Mouse (Mus musculus) limb, embryonic 12.5 days (tissue): ENCODE measurements around the gene 1700001P01Rik. TPM values are rescaled to one million over a fixed set of nuclear protein-coding genes. Genes with fewer than 3 reads are reported as not detected.
A peak's percentile ranks its signal among the peaks of the same experiment; 100 is the strongest.
"Not testable (repeated sequence)": the region's sequence is repeated elsewhere in the genome, so short reads cannot be mapped to it uniquely, and the experiment has no call there.

Source experiments
- ATAC-seq: fragments of 200-750 bp; cut with Nextera tagmentation; 2 replicates; pipeline ENCODE4 v1.8.0; 2017; ENCODE audit warnings: low read depth, moderate TSS enrichment; ENCODE audit not compliant: insufficient number of reproducible peaks, insufficient read depth, low FRiP score, low TSS enrichment
- H3K27ac ChIP-seq: fragments of 300-500 bp; sonication (generic); 2 replicates; pipeline ENCODE4 v1.5.1; 2016; ENCODE audit warnings: mild to moderate bottlenecking, moderate library complexity
- H3K27me3 ChIP-seq: fragments of 300-500 bp; sonication (generic); 2 replicates; pipeline ENCODE4 v1.6.1; 2016; ENCODE audit warnings: mild to moderate bottlenecking, moderate library complexity
- H3K36me3 ChIP-seq: fragments of 300-500 bp; sonication (generic); 2 replicates; pipeline ENCODE4 v1.6.1; 2016; ENCODE audit warnings: mild to moderate bottlenecking, moderate library complexity
- H3K4me1 ChIP-seq: fragments of 300-500 bp; sonication (generic); replicated peaks from 2 replicates; pipeline ENCODE4 v1.6.1; 2016
- H3K4me2 ChIP-seq: fragments of 300-500 bp; sonication (generic); 2 replicates; pipeline ENCODE4 v1.6.1; 2016; ENCODE audit warnings: mild to moderate bottlenecking, moderate library complexity
- H3K4me3 ChIP-seq: fragments of 300-500 bp; sonication (generic); replicated peaks from 2 replicates; pipeline ENCODE4 v1.5.1; 2016; ENCODE audit warnings: mild to moderate bottlenecking
- H3K9ac ChIP-seq: fragments of 300-500 bp; sonication (generic); replicated peaks from 2 replicates; pipeline ENCODE4 v1.6.1; 2016; ENCODE audit warnings: mild to moderate bottlenecking, moderate library complexity
- H3K9me3 ChIP-seq: fragments of 300-500 bp; sonication (generic); 2 replicates; pipeline ENCODE4 v1.6.1; 2016; ENCODE audit warnings: mild to moderate bottlenecking, moderate library complexity
- WGBS: fragments of 180-500 bp; shearing (Covaris S2); methylation state at CpG from one replicate; pipeline ENCODE4 v1.1.7; 2016; 5-methylcytosine and 5-hydroxymethylcytosine counted together
- polyA plus RNA-seq: library from polyadenylated mRNA; unstranded; fragments of >200 nt; fragmentation: Nextera tagmentation; extraction: Ambion mirVana; gene quantifications from 2 replicates; pipeline ENCODE4 v1.2.1, GENCODE M21; 2016

Gene 1700001P01Rik
- polyA plus RNA-seq, 1 experiment from 2014 or later = not detected

- WGBS = 40% methylated on average over 9 of the region's 9 CpGs
- H3K27me3 ChIP-seq = no peaks in the 10 kb centered on the region
- peak overlapping the region; percentile 85 for H3K4me2 ChIP-seq
- 0 out of 2 replicates have a peak, but pooled peaks cover 3% of the 10 kb centered on the region for H3K9me3 ChIP-seq
- peak overlapping the region; percentile 83 for H3K4me3 ChIP-seq
- peaks cover 18% of the 10 kb centered on the region for H3K4me1 ChIP-seq
- H3K9ac ChIP-seq = peak overlapping the region; percentile 82
- H3K27ac ChIP-seq = peak overlapping the region; percentile 94; the same call in 1 of the 2 replicates
- peaks cover 28% of the 10 kb centered on the region for H3K36me3 ChIP-seq
- no peak for ATAC-seq
Measured at GRCm38 (mm10) chr11:97743423-97743822, 32.3 kb downstream of the 1700001P01Rik start.

- peak overlapping the region; percentile 82; the same call in 1 of the 2 replicates for H3K9ac ChIP-seq
- peaks cover 20% of the 10 kb centered on the region for H3K36me3 ChIP-seq
- H3K9me3 ChIP-seq = 0 out of 2 replicates have a peak, but pooled peaks cover 3% of the 10 kb centered on the region
- no peak overlapping the region for H3K27ac ChIP-seq
- H3K4me3 ChIP-seq = peak overlapping the region; percentile 83; the same call in 1 of the 2 replicates
- H3K4me2 ChIP-seq = peak overlapping the region; percentile 85
- peaks cover 18% of the 10 kb centered on the region for H3K4me1 ChIP-seq
- H3K27me3 ChIP-seq = no peaks in the 10 kb centered on the region
- WGBS = 91% methylated on average over 9 of the region's 9 CpGs
- no peak for ATAC-seq
Measured at GRCm38 (mm10) chr11:97742591-97742990, 33.1 kb downstream of the 1700001P01Rik start.

- WGBS = 94% methylated on average over 5 of the region's 5 CpGs
- Histone ChIP-seq H3K36me3 (peaks cover 16% of the 10 kb centered on the region), H3K9ac (no peak overlapping the region), H3K27me3 (no peaks in the 10 kb centered on the region), H3K4me1 (peaks cover 18% of the 10 kb centered on the region), H3K27ac (no peak overlapping the region), H3K9me3 (0 out of 2 replicates have a peak, but pooled peaks cover 3% of the 10 kb centered on the region), H3K4me2 (no peak overlapping the region), H3K4me3 (no peak overlapping the region)
- ATAC-seq = no peak
Measured at GRCm38 (mm10) chr11:97742157-97742556, 33.6 kb downstream of the 1700001P01Rik start.

GRCm38 (mm10) chr11:97740190-97740589 is 35.5 kb downstream of the 1700001P01Rik start:
- Histone ChIP-seq H3K9me3 (0 out of 2 replicates have a peak, but pooled peaks cover 3% of the 10 kb centered on the region), H3K36me3 (peaks cover 6% of the 10 kb centered on the region; the same call in 1 of the 2 replicates), H3K4me2 (no peak overlapping the region), H3K4me3 (no peak overlapping the region), H3K9ac (no peak overlapping the region), H3K4me1 (peaks cover 18% of the 10 kb centered on the region), H3K27ac (no peak overlapping the region), H3K27me3 (no peaks in the 10 kb centered on the region)
- no peak for ATAC-seq
- WGBS = 49% methylated on average over 7 of the region's 7 CpGs

GRCm38 (mm10) chr11:97739155-97739554 is 36.6 kb downstream of the 1700001P01Rik start:
- Histone ChIP-seq H3K27ac (no peak overlapping the region), H3K27me3 (no peaks in the 10 kb centered on the region), H3K36me3 (peaks cover 6% of the 10 kb centered on the region; the same call in 1 of the 2 replicates), H3K9ac (no peak overlapping the region), H3K4me3 (no peak overlapping the region), H3K4me2 (no peak overlapping the region), H3K4me1 (peaks cover 20% of the 10 kb centered on the region), H3K9me3 (0 out of 2 replicates have a peak, but pooled peaks cover 3% of the 10 kb centered on the region)
- ATAC-seq = no peak
- 91% methylated on average over 3 of the region's 3 CpGs for WGBS

- Histone ChIP-seq H3K4me1 (peaks cover 22% of the 10 kb centered on the region), H3K27me3 (no peaks in the 10 kb centered on the region), H3K27ac (no peak overlapping the region), H3K9ac (no peak overlapping the region), H3K9me3 (0 out of 2 replicates have a peak, but pooled peaks cover 3% of the 10 kb centered on the region), H3K36me3 (peaks cover 6% of the 10 kb centered on the region; the same call in 1 of the 2 replicates), H3K4me3 (no peak overlapping the region), H3K4me2 (no peak overlapping the region)
- WGBS = 67% methylated on average over 6 of the region's 6 CpGs
- ATAC-seq = no peak
Measured at GRCm38 (mm10) chr11:97738703-97739102, 37.0 kb downstream of the 1700001P01Rik start.

GRCm38 (mm10) chr11:97737600-97737999 is 38.1 kb downstream of the 1700001P01Rik start:
- Histone ChIP-seq H3K27me3 (no peaks in the 10 kb centered on the region), H3K4me3 (no peak overlapping the region), H3K9ac (no peak overlapping the region), H3K36me3 (peaks cover 6% of the 10 kb centered on the region), H3K9me3 (0 out of 2 replicates have a peak, but pooled peaks cover 3% of the 10 kb centered on the region), H3K4me1 (peaks cover 16% of the 10 kb centered on the region), H3K4me2 (no peak overlapping the region), H3K27ac (no peak overlapping the region)
- WGBS = 79% methylated on average over 4 of the region's 4 CpGs
- ATAC-seq = no peak

GRCm38 (mm10) chr11:97736645-97737044 is 39.1 kb downstream of the 1700001P01Rik start:
- no peak overlapping the region for H3K9ac ChIP-seq
- WGBS = 86% methylated on average over 5 of the region's 5 CpGs

GRCm38 (mm10) chr11:97734810-97735209 is 40.9 kb downstream of the 1700001P01Rik start:
- not testable (repeated sequence) for ATAC-seq, H3K27me3 ChIP-seq, H3K4me2 ChIP-seq, H3K4me3 ChIP-seq, H3K9me3 ChIP-seq, H3K27ac ChIP-seq, H3K9ac ChIP-seq
- peaks cover 11% of the 10 kb centered on the region for H3K4me1 ChIP-seq
- H3K36me3 ChIP-seq = peaks cover 27% of the 10 kb centered on the region
- WGBS = 83% methylated on average over 5 of the region's 5 CpGs

More at GRCm38 (mm10) chr11:97736645-97737044, 39.1 kb downstream of the 1700001P01Rik start:
- ATAC-seq = no peak
- Histone ChIP-seq H3K27me3 (no peaks in the 10 kb centered on the region), H3K36me3 (peaks cover 15% of the 10 kb centered on the region), H3K9me3 (0 out of 2 replicates have a peak, but pooled peaks cover 3% of the 10 kb centered on the region), H3K4me2 (no peak overlapping the region), H3K4me3 (no peak overlapping the region), H3K27ac (no peak overlapping the region), H3K4me1 (peaks cover 11% of the 10 kb centered on the region)

- Histone ChIP-seq H3K27me3 (no peaks in the 10 kb centered on the region), H3K9ac (0 out of 2 replicates have a peak overlapping the region, but pooled peaks have one; percentile 34), H3K9me3 (no peaks in the 10 kb centered on the region), H3K4me3 (no peak overlapping the region), H3K36me3 (peaks cover 38% of the 10 kb centered on the region), H3K4me2 (no peak overlapping the region), H3K27ac (no peak overlapping the region), H3K4me1 (peaks cover 11% of the 10 kb centered on the region)
- ATAC-seq = no peak
- 7% methylated on average over 10 of the region's 10 CpGs for WGBS
Measured at GRCm38 (mm10) chr11:97733689-97734088, 42.0 kb downstream of the 1700001P01Rik start.

- H3K9ac ChIP-seq = no peak overlapping the region
- no peak overlapping the region for H3K27ac ChIP-seq
- H3K4me3 ChIP-seq = no peak overlapping the region
- ATAC-seq = no peak
- no peak overlapping the region for H3K4me2 ChIP-seq
- no peaks in the 10 kb centered on the region for H3K9me3 ChIP-seq
- WGBS = 70% methylated on average over 7 of the region's 7 CpGs
- no peaks in the 10 kb centered on the region for H3K27me3 ChIP-seq
- peaks cover 5% of the 10 kb centered on the region for H3K4me1 ChIP-seq
- peaks cover 85% of the 10 kb centered on the region for H3K36me3 ChIP-seq
Measured at GRCm38 (mm10) chr11:97728730-97729129, 47.0 kb downstream of the 1700001P01Rik start.

- no peak for ATAC-seq
- H3K4me3 ChIP-seq = no peak overlapping the region
- H3K36me3 ChIP-seq = peaks cover 90% of the 10 kb centered on the region
- H3K4me1 ChIP-seq = peaks cover under 1% of the 10 kb centered on the region
- WGBS = 44% methylated on average over 7 of the region's 7 CpGs
- no peaks in the 10 kb centered on the region for H3K9me3 ChIP-seq
- H3K4me2 ChIP-seq = no peak overlapping the region
- no peaks in the 10 kb centered on the region for H3K27me3 ChIP-seq
- no peak overlapping the region for H3K27ac ChIP-seq
- no peak overlapping the region for H3K9ac ChIP-seq
Measured at GRCm38 (mm10) chr11:97728311-97728710, 47.4 kb downstream of the 1700001P01Rik start.
